Mouse (Mus musculus) mouse trophoblast stem cell (cell line): Measurements from ENCODE around the gene Flnc.

Source experiments
- in situ Hi-C, 2 experiments: fragments of 300-500 bp; cut with MseI, MboI; formaldehyde crosslinking; loops; 2 replicates in 1 of 2; 3 replicates in 1 of 2; pipeline ENCODE4 v1.15.1; 2025

Flnc gene

DNA sequence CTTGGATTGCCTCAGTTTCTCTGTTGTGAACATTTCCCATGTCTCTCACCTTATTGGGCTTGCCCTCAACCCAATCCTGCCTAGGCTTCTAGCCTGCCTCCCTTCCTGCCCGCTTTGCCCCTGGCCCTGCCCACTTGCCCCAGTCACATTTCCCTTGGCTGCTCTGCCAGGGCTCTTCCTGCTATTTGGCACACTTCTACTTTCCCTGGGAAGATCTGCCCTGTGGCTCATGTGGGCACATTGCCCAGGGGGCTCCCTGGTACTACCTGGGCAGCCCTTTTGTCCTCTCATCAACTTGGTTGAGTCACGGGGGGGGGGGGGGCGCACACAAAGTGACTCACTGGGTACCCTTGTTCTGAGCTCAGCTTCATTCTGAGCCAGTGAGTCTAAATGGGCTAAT is 900 bp upstream of the Flnc start:
- in situ Hi-C loops: no loop called here

DNA sequence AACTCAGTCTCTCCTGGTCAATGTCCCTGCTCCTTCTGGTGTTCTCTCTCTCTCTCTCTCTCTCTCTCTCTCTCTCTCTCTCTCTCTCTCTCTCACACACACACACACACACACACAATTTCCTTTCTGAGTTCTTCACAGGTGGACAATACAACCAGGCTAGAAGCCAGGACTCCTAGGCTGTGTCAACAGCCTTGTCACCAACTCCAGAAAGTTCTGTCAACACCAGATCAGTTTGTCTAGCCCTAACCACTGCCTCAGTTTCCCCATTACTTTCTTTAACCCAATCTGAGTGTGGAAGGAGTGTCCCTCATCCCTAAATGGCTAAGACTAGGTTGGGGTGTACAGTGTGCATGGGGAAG is 399 bp upstream of the Flnc start:
- in situ Hi-C loops: no loop called here

- in situ Hi-C loops: no loop called here
These were observed 1.0 kb downstream of the Flnc start for GRCm38 (mm10) chr6:29433804-29434795.

DNA sequence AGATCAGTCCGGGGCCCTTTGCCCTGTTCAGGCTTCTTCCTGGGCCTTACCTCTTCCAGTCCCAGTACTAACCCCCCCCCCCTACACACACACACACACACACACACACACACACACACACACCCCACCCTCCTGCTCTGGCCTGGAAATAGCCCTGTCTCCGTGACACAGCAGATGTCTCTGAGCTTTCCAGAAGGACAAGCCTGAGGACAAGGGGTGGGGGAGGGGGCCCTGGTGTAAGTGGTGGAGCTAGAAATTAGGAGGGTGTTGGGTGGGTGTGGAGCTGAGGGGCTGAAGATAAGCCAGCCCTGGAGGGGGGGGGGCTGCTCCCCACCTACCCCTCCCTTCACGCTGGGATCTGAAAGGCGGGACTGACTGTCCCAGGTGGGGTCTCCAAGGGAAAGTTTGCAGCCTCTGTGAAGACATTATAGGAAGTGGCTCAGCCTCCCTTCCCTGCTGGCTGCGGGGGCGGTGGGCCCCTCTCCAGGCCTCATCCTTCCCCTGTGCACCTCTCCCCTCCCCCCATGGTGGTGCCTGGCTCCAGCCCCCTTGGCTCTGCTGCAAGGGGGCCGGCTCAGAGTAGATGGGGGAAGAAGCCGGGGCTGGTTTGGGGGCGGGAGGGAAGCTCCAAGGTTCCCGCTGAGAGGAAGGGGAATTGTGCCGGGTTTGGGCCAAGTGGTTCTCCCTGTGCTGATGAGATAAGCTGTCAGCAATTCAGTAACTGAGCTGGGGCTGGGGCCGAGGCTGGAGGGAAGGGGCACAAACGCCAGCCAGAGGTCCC is 2.0 kb downstream of the Flnc start:
- in situ Hi-C loops: no loop called here

DNA sequence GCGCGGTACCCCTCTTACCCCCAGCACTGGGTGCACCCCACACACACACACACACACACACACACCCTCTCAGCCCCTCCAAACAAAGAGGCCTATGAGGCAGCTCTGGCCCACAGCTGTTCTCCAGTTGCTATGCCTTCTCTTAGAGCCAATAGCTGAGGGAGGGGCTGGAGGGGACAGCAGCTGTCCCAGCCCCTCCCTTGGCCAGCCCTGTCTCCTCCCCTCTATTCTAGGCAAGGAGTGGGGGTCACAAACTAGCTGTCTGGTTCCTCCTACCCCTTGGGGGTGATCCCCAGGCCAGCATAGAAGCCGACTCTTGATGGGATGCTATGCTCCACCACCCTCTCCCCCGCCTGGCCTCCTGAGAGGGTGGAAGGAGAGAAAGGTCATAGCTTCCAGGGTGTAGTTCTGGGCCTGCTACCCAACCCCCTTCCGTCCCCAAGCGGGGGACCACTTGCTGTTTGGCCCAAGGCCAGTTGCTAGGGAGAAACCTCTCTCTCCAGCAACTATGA is 2.9 kb downstream of the Flnc start:
- in situ Hi-C loops: no loop called here

GRCm38 (mm10) chr6:29436461-29436934 is 3.4 kb downstream of the Flnc start:
- in situ Hi-C loops: no loop called here

- in situ Hi-C loops: no loop called here
These were observed 6.2 kb downstream of the Flnc start for GRCm38 (mm10) chr6:29439251-29439650.

GRCm38 (mm10) chr6:29439789-29440188 is 6.7 kb downstream of the Flnc start:
- in situ Hi-C loops: no loop called here

DNA sequence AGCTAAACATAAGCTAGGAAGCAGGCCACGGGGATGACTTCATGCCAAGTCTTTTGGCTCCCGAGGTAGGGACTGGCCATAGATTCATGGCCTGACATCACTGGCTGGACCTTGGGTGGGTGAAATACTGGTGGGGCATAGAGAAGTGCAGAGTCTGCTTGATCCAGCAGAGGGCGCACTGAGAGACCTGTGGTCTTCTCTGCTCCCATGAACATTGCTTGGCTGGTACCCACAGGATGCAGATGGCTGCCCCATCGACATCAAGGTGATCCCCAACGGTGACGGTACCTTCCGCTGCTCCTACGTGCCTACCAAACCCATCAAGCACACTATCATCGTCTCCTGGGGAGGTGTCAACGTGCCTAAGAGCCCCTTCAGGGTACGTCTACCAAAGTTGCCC is 11.7 kb downstream of the Flnc start:
- in situ Hi-C loops: no loop called here

- in situ Hi-C loops: no loop called here
These were observed 12.3 kb downstream of the Flnc start for GRCm38 (mm10) chr6:29445354-29445753.

DNA sequence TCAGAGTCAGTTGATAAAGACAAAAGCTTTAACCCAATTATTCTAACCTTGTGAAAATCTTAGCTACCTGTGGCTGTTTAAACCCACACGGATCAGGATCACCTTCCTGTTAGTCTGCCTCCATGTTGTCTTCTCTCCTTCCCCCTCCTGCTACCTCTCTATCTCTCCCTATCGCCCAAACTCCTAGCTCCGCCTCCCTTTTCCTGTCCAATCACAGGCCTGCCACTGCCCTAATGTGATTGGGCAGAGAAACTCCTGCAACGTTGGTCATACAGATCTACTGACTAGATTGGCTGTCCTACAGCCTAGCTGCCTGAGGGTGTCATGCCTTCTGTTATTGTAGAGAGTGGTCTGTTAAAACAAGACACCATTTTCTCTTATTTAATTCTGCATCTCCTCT is 16.8 kb downstream of the Flnc start:
- in situ Hi-C loops: no loop called here

DNA sequence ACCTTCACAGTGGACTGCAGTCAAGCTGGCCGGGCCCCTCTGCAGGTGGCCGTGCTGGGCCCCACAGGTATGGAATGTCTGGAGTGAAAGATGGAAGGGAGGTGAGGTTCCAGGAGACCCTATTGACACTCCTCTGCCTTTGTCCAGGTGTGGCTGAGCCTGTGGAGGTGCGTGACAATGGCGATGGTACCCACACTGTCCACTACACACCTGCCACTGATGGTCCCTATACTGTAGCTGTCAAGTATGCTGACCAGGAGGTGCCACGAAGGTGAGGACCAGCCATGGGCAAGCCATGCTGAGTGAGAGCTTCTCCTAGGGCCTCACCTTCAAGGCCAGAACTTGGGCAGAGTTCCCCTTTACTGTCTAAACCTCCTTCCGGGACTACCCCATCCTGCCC is 17.6 kb downstream of the Flnc start:
- in situ Hi-C loops: no loop called here

GRCm38 (mm10) chr6:29461502-29461901 is 28.4 kb downstream of the Flnc start:
- in situ Hi-C loops: no loop called here

DNA sequence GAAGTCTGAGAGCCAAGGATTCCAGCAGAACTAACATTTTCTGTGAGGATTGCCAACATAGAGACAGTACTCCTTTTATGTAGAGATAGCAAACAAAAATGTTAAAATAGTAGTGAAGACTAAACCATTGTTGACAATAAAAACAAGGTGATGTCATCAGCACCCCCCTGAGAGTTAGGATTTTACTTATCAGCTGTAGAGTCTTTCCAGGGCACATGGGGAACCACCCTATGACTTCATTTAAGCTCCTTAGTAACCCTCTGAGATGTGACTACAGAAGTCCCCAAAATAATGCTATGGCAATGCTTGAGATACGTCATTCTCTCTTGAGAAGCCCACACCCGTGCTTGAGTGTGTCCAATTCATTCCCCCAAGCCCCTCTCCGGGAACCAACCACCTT is 30.3 kb downstream of the Flnc start:
- in situ Hi-C loops: no loop called here

DNA sequence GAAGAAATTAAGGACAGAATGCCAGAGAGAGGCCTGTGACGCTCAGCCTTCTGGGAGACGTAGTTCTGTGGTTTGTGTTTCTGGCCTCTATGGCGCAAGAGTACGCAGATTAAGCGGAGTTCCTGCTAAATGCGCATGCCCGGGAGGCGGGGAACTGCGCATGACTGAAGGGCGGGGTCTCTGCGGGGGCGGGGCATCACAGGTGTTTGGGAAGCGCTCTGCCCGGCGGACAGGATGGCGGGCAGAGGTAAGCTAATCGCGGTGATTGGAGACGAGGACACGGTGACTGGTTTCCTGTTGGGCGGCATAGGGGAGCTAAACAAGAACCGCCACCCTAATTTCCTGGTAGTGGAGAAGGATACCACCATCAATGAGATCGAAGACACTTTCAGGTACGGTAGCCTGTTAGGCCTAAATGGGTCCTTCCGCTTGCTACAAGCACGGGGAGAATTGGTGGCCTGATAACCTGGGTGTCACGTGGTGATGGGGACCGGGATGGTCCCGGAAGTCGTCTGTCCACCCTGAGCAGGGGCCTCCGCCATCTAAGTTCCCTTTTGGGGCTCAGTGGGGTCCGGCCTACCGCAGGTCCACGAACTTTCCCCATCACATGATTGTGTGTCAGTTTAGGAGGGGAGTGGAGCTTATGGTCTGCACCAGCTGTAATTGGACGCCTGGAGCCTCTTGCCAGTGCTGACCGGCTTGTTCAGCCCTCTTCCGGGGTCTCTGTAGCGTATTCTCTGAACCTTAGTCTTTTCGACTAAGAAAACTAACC is 34.7 kb downstream of the Flnc start, which contains the start of gene Atp6v1f:
Gene Atp6v1f, plus strand, starts transcription at position 136 of the 772 bp plus-strand sequence.
- in situ Hi-C loops: no loop called here

GRCm38 (mm10) chr6:29468851-29469250 is 35.8 kb downstream of the Flnc start:
- in situ Hi-C loops: no loop called here

GRCm38 (mm10) chr6:29471137-29471536 is 38.1 kb downstream of the Flnc start, which contains the start of gene Atp6v1fnb:
Gene Atp6v1fnb, plus strand, starts transcription at chr6:29471437.
- in situ Hi-C loops: no loop called here

DNA sequence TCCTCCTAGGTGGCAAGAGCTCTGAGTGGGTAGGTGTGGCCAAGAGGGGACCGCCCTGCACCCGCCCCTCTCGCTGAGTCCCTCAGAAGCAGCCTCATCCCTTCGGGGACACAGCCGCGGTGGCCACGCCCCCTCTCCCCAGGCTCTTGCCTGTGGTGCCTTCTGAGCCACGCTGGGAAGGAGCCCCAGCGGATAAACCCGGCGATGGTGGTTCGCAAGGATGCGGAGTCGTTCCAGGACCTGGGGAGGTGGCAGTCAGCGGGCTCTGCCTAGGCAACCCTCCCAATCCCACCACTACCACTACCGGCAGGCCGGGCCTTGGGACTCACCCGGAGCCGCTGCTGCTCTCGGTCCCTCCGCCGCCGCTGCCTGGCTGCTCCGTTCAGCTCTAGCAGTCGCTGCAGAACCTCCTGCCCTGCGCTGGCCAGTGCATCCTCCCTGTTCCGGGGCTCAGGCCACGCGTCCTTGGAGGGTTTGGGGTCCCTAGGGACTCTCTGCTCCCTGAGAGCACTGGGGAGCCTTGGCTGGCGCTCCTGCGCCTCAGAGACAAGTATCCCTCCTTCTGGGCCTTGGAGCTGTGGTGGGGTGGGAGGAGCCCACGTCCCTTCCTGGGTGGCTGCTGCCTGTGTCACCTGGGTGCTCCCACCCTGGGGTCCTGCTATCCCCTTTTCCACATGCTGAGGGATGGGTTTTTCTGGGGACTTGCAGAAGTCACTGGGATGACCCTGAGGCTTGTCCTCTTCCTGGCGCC is 41.1 kb downstream of the Flnc start:
- in situ Hi-C loops: no loop called here

DNA sequence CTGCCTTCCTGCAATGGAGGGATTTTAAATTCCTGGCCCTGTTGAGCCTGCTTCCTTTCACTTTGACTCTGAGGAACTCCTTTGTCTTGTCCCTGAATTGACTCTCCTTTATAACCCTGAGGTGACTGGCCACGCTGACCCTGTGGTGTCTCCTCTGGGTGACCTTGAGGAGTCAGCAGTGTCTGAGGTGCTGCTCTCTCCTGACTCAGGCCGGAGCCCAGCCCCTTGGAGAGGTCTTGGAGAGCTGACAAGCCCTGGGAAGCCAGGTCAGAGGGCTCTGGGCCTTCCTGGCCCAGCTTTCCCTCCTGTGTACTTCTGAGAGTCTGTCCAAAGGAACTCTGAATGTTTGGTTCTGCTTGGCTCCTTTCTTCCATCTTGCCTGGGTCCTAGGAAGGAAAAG is 41.7 kb downstream of the Flnc start:
- in situ Hi-C loops: no loop called here

- in situ Hi-C loops: no loop called here
These were observed 49.6 kb downstream of the Flnc start for GRCm38 (mm10) chr6:29482691-29483090.
